Mouse (Mus musculus): Measurements from ENCODE around the gene Irgc1. TPM values are rescaled to one million over a fixed set of nuclear protein-coding genes. Genes with fewer than 3 reads are reported as not detected.
A peak's percentile ranks its signal among the peaks of the same experiment; 100 is the strongest.
"Not testable (repeated sequence)": the region's sequence is repeated elsewhere in the genome, so short reads cannot be mapped to it uniquely, and the experiment has no call there.

Irgc1 gene
- not detected for polyA plus RNA-seq (2017; shearing (Covaris generic))

DNA sequence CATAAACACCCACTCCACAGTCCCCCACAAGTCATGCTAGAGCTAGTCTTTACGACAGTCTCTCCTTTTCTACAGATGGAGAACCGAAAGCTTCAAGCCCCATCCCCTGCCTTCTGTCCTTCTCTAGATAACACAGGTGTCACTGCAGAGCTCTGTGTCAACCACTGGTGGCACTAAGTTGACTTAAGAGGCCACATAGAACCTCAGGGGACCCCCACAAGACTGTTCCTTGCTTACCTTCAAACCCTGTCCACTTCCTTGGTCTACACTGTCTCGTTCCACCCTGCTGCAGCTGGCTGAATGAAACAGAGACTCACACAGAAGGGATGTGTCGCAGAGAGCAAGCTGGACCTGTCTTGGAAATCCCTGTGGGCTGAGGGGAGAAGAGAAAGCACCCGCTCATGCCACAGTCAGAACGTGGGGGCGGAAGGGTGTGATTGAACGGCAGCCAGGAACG is at the start of gene Irgc1:
Gene Irgc1, minus strand, starts transcription at position 443 of the 457 bp plus-strand sequence.
- peak; percentile 74 for ATAC-seq

- no peak for ATAC-seq
These were observed 49.4 kb upstream of the Irgc1 start for GRCm38 (mm10) chr7:24501492-24501891.

- ATAC-seq: no peak
These were observed 48.8 kb upstream of the Irgc1 start for GRCm38 (mm10) chr7:24500929-24501328.

- no peak for ATAC-seq
These were observed 47.9 kb upstream of the Irgc1 start for GRCm38 (mm10) chr7:24499856-24500577.

- ATAC-seq: no peak
These were observed 36.2 kb upstream of the Irgc1 start for GRCm38 (mm10) chr7:24488303-24488702.

- no peak for ATAC-seq
These were observed 35.3 kb upstream of the Irgc1 start for GRCm38 (mm10) chr7:24487403-24487802.

DNA sequence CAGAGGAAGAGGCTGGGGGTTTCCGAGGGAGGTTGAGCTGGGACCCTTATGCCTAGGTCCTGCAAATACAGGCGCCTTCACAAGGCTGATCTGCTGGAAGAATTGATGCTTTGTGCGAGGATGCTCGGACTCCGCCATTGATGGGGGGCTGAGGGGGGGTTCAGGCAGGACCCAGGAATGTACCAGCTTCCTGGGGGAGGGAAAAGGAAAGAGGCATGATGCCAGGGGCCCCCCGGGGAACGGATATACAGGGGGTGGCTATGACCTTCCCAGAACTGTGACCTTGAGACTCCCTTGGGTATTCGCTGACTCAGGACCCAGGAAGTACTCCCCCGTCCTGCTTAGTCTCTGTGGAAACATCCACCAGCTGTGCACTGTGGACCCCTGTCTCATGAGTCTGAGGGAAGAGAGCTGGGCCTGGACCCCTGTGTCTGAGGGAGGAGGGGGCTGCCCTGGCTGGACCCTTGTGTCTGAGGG is 34.6 kb upstream of the Irgc1 start:
- no peak for ATAC-seq

DNA sequence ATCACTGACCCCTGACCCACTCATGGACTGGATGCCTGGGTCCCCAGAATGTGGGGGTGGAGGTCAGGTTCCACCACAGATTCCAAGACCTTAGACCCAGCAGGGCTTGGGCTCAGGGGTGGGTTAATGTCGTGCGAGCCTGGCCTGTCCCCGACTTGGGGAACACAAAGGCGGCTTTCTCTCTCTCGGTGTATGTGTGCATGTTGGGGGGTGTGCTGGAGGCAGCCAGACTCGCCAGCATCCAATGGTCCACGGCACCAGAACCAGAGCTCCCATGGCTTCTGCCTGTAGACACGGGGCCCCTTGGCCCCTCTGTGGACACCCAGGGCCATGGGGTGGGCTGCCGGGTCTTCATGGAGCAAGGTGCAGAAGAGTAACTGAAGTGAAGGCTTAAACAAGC is 33.4 kb upstream of the Irgc1 start:
- no peak for ATAC-seq

DNA sequence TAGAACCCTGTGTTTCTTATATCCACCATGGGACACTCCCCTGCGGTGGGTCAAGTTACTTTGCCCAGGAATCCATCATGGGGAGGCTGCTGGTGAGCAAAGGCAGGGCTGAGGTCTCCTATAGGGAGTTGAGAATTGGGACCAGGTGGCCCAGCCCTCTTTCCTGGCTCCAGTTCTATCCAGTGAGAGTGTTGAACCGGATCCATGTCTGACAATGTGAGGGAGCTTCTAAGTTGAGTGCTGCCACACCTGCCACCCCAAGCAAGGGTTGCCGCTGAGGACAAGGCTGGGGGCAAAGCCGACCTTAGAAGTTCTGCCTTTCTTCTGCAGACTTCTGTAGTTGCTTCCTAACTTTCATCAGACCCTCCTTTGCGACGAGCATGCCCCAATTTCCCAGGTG is 31.2 kb upstream of the Irgc1 start:
- not testable (repeated sequence) for ATAC-seq

GRCm38 (mm10) chr7:24482208-24483020 is 30.3 kb upstream of the Irgc1 start:
- no peak for ATAC-seq

GRCm38 (mm10) chr7:24481474-24482207 is 29.5 kb upstream of the Irgc1 start, which contains the start of gene Cadm4:
TSS of gene Cadm4 (plus strand) at chr7:24482023.
- peak; percentile 83 for ATAC-seq

DNA sequence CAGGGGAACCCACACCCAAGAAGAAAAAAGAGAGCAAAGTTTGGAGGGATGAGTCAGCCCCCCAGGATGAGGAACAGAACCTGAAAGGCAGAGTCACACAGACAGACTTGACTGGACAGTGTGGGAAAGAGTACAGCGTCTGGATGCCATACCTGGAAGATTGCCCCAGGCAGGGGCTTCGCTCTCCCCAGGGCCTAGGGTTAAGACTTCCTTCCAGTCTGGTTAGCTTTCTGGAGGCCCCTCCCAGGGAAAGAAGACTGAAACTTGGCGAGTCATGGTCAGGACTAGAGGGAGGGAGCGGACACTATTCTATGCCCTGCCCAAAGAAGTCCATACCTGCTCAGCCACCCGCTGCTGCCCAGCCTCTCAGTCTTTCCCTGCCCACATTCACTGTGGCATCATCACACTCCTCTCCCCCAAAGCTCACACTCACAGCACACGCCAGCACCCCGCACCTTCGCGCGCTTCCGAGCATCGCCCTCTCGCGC is 28.9 kb upstream of the Irgc1 start:
- ATAC-seq: no peak

GRCm38 (mm10) chr7:24480121-24480941 is 28.2 kb upstream of the Irgc1 start:
- no peak for ATAC-seq

- no peak for ATAC-seq
These were observed 27.6 kb upstream of the Irgc1 start for GRCm38 (mm10) chr7:24479685-24480084.

DNA sequence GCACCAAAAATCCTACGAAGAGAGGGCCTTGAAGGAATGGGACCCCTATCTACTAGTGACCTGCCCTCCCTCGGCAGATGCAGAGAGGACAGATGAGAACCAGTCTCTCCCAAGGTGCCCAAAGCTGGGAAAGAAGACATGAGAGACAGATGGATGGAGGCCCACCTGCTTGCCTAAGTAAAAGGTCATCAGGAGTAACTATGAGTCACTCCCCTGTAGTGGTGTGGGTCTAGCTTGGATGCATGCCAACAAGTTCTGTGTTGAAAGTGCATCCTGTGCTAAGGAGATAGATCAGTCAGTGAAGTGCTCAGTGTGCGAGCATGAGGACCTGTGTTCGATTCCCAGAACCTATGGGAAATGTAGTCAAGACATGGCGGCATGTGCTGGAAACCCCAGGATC is 26.8 kb upstream of the Irgc1 start:
- no peak for ATAC-seq

GRCm38 (mm10) chr7:24476856-24477255 is 24.8 kb upstream of the Irgc1 start:
- no peak for ATAC-seq

- no peak for ATAC-seq
These were observed 24.2 kb upstream of the Irgc1 start for GRCm38 (mm10) chr7:24476338-24476737.

- no peak for ATAC-seq
These were observed 22.9 kb upstream of the Irgc1 start for GRCm38 (mm10) chr7:24474811-24475506.

DNA sequence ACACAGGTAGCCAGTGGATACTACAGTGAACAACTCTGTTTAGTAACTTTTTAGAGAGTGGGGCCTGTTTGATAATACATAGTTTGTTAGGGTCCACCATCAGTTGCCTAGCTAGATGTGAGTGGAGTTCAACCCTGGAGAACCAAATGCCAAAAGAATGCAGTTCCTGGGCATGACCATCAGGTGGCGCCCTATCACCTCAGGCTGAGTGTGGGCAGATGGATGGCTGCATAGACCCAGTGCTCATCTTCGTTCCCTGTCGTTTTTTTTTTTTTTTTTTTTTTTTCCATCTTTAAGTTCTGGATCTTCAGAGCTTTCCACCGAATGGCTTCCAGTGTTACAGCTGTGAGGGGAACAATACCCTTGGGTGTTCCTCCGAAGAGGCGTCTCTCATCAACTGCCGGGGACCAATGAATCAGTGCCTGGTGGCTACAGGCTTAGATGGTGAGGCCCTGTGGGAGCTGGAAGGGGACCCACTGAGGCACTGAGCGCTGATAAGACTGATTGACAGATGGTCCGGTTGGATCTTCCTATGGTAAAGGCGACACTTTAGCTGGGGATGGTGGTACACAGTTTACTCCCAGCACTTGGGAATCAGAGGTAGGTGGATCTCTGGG is 21.9 kb upstream of the Irgc1 start:
- ATAC-seq: no peak

- no peak for ATAC-seq
These were observed 20.8 kb upstream of the Irgc1 start for GRCm38 (mm10) chr7:24472937-24473336.

DNA sequence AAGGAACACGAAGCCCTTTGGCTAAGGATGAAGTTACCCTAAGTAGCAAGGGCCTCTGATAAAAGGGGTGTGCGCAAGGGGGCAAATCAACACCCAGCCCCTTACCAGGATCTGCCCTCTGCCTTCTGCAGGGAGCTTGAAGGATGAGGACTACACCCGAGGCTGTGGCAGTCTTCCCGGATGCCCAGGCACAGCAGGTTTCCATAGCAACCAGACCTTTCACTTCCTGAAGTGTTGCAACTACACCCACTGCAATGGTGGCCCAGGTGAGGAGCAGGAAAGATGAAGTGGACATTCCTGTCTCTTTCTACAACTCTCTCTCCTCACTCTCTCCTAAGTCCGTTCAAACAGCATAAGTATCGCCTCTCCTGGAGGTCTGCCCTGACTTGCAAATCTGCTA is 20.3 kb upstream of the Irgc1 start:
- no peak for ATAC-seq

All from activated CD4-positive, CD25-positive, alpha-beta regulatory T cell, adult 4 months (primary cell).